Mouse (Mus musculus) intestine, embryonic 16.5 days (tissue): ENCODE measurements at regions not wholly inside any gene's neighbourhood (a gene's known extent, or its start where the extent isn't known, plus 50 kb on each side); places are given as distances from the start of the nearest gene placed in this dataset.
A peak's percentile ranks its signal among the peaks of the same experiment; 100 is the strongest.

Experiments
- ATAC-seq: fragments of 200-750 bp; cut with Nextera tagmentation; 2 replicates; pipeline ENCODE4 v1.8.0; 2017; ENCODE audit warnings: moderate TSS enrichment, moderate library complexity
- H3K27ac ChIP-seq: fragments of 300-500 bp; sonication (generic); 2 replicates; pipeline ENCODE4 v1.5.1; 2014; ENCODE audit warnings: mild to moderate bottlenecking, low read length
- H3K27me3 ChIP-seq: fragments of 300-500 bp; sonication (generic); replicated peaks from 2 replicates; pipeline ENCODE4 v1.6.1; 2014; ENCODE audit warnings: low read length, control low read depth, mixed read lengths; ENCODE audit not compliant: control insufficient read depth, insufficient read depth
- H3K36me3 ChIP-seq: fragments of 300-500 bp; sonication (generic); 2 replicates; pipeline ENCODE4 v1.6.1; 2014; ENCODE audit warnings: low read length, control low read depth; ENCODE audit not compliant: control insufficient read depth, insufficient read depth
- H3K4me1 ChIP-seq: fragments of 300-500 bp; sonication (generic); 2 replicates; pipeline ENCODE4 v1.6.1; 2014; ENCODE audit warnings: low read length, control low read depth, mixed read lengths; ENCODE audit not compliant: control insufficient read depth, insufficient read depth
- H3K4me2 ChIP-seq: fragments of 300-500 bp; sonication (generic); 2 replicates; pipeline ENCODE4 v1.6.1; 2014; ENCODE audit warnings: low read depth, low read length, control low read depth
- H3K4me3 ChIP-seq: fragments of 300-500 bp; sonication (generic); 2 replicates; pipeline ENCODE4 v1.5.1; 2014; ENCODE audit warnings: mild to moderate bottlenecking, low read length
- H3K9ac ChIP-seq: fragments of 300-500 bp; sonication (generic); 2 replicates; pipeline ENCODE4 v1.6.1; 2014; ENCODE audit warnings: low read depth, low read length
- H3K9me3 ChIP-seq: fragments of 300-500 bp; sonication (generic); 2 replicates; pipeline ENCODE4 v1.6.1; 2016; ENCODE audit warnings: low read length, control low read depth; ENCODE audit not compliant: control insufficient read depth
- WGBS: fragments of 180-500 bp; shearing (Covaris S2); extraction: QIAGEN DNeasy Blood & Tissue Kit; methylation state at CpG from one replicate; pipeline ENCODE4 v1.1.7; 2014; 5-methylcytosine and 5-hydroxymethylcytosine counted together

DNA sequence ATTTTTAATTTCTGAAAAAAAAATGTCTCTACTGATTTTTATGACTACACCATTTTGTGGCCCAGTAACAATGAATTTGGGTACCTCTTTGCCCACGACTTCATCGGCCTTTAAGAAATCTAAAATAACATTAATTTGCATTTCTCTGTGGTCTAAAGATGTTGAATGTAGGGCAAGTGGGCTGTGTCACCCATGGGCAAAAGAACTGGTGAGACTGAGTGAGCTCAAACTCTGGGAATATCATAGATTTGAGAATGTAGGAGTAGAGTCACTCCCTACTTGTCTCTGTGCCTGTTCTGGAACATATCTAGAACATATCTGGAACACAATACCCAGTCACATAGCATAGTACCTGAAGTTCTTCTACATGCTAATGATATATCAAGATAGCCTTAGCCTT, 78.5 kb upstream of the Wls start:
- 85% methylated on average over 2 of the region's 2 CpGs for WGBS
- H3K9me3 ChIP-seq = no peaks in the 10 kb centered on the region
- H3K4me3 ChIP-seq = no peak overlapping the region
- H3K4me2 ChIP-seq = no peak overlapping the region
- H3K27me3 ChIP-seq = no peaks in the 10 kb centered on the region
- no peak overlapping the region for H3K27ac ChIP-seq
- H3K4me1 ChIP-seq = no peaks in the 10 kb centered on the region
- no peak overlapping the region for H3K9ac ChIP-seq
- H3K36me3 ChIP-seq = no peaks in the 10 kb centered on the region
- no peak for ATAC-seq

DNA sequence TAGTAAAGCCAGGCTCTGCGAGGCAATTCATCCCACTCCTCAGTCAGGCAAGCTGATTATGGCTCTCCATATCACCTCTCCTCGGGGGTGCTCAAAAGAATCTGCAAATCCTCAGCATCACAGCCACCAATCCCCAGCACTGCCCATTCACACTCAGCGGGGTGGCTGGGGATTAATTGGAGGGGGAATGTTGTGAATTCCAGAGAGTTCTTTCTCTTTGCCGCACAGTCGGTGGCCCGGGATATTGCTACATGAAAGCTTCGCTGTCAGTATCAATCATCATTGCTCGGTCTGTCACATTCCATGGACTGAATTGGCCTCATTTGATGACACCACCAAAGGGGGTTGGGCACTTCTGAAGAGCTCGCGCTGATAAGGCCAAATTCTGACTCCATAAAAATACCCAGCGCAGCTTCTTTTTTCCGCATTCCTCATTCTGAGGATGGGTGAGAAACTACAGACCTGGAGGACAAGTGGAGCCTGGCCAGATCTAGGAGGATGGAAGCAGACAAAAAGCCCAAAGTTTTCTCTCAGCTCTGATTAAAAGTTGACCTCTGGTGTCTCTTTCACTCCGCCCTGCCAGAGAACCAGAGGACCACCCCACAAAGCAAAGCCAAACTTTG, 57.1 kb upstream of the Wls start:
- no peak overlapping the region for H3K9ac ChIP-seq
- H3K4me3 ChIP-seq = 0 out of 2 replicates have a peak overlapping the region, but pooled peaks have one; percentile 8
- H3K9me3 ChIP-seq = no peaks in the 10 kb centered on the region
- H3K4me1 ChIP-seq = peaks cover 4% of the 10 kb centered on the region; the same call in 1 of the 2 replicates
- H3K36me3 ChIP-seq = no peaks in the 10 kb centered on the region
- no peaks in the 10 kb centered on the region for H3K27me3 ChIP-seq
- H3K27ac ChIP-seq = no peak overlapping the region
- peak; percentile 62 for ATAC-seq
- peak overlapping the region; percentile 34 for H3K4me2 ChIP-seq
- WGBS = 6% methylated on average over 13 of the region's 13 CpGs

DNA sequence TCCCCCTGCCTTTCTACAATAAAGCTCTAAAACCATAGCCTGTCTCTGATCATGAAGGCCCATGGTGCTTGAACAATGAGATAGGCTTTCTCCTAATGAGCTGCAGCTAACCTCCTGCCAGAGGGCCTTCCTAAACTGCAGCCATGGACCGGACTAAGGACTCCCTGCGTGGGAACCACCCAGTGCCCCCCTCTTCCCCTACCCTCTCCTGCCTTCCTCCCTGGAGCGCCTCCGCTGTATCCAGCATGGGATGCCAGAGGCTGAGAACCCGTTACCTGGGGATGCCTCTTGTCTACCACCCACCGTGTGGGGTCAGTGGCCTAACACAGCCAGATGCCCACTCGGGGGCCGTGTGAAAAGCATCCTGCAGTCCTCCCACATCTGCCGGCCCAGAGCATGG, 51.7 kb upstream of the Wls start:
- no peaks in the 10 kb centered on the region for H3K36me3 ChIP-seq
- H3K27me3 ChIP-seq = no peaks in the 10 kb centered on the region
- H3K9me3 ChIP-seq = no peaks in the 10 kb centered on the region
- WGBS = 80% methylated on average over 9 of the region's 9 CpGs
- no peak overlapping the region for H3K4me3 ChIP-seq
- no peak overlapping the region for H3K27ac ChIP-seq
- no peak overlapping the region for H3K4me2 ChIP-seq
- no peak for ATAC-seq
- H3K9ac ChIP-seq = no peak overlapping the region
- 0 out of 2 replicates have a peak, but pooled peaks cover under 1% of the 10 kb centered on the region for H3K4me1 ChIP-seq
